Mouse (Mus musculus) adrenal gland, adult 18-20 months (tissue): ENCODE measurements around the gene Gm10320. TPM values are rescaled to one million over a fixed set of nuclear protein-coding genes. Genes with fewer than 3 reads are reported as not detected.

ENCODE experiments used
- DNase-seq, 2 experiments: peaks; one replicate each; pipeline ENCODE4 v3.0.0; 2021 to 2022; ENCODE audit warnings: low spot score in 2 of 2
- long read RNA-seq, 2 experiments: library from polyadenylated mRNA; stranded (forward); transcript quantifications; one replicate each; pipeline ENCODE4 v2.0.0; 2021
- total RNA-seq, 2 experiments: library from RNA; stranded (reverse); gene quantifications; 1 replicate in 1 of 2; 2 replicates in 1 of 2; pipeline ENCODE4 v1.2.3; 2021

The Gm10320 gene
- not detected for total RNA-seq
- long read RNA-seq, experiment 1: 0 reads
- long read RNA-seq, experiment 2: 0 reads

DNA sequence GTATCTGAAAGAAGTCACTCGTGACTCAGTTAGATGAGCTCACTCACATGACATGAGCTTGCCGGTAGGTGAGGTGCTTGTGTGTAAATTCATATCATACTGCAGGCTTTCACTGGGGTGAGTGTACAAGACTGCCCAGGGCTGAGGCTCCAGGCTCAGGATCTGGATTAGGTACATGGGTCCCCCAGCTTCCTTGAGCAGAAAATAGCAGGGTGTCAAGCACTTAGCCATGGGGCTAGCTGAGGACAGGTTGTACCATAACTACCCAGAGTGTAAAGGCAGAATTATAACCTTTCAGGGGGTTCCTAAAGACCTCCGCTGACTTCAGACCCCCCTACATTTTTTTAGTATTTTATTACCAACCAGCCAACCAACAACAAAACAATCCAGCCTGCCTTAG is at the start of gene Gm10320:
Gene Gm10320 (minus strand): TSS at position 93 of the 400 bp plus-strand sequence.
- DNase-seq: no peak

DNA sequence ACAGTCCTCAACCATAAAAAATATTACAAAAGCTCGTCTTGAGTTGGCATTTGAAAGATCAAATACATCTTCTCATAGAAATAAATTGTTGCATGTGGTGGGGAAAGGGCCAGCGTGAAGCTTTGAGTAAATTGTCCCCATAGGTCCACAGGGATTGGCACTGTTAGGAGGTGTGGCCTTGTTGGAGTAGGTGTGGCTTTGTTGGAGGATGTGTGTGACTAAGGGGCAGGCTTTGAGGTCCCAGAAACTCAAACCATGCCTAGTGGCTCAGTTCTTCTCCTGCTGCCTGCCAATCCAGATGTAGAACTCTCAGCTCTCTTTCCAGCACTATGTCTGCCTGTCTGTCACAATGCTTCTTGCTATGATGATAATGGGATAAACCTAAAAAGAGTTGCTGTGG is 49.8 kb upstream of the Gm10320 start:
- no peak for DNase-seq

DNA sequence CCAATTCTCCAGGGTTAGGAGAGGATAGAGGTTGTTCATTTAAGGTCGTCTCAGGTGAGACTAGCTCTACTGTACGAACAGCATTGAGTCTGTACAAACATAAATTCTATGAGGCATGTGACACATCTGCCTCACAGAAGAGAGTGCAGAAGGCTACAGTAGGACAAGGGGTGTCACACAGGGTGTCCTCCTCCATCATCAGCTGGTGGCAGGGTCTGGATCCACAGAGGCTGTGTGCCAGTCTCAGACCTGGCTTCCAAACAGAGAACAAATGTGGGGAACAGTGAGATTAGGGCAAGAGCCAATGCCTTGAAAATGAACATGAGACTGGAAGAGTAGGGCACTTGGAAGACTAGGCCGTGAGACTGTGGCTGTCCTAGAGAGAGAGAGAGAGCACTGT is 48.4 kb upstream of the Gm10320 start:
- no peak for DNase-seq

DNA sequence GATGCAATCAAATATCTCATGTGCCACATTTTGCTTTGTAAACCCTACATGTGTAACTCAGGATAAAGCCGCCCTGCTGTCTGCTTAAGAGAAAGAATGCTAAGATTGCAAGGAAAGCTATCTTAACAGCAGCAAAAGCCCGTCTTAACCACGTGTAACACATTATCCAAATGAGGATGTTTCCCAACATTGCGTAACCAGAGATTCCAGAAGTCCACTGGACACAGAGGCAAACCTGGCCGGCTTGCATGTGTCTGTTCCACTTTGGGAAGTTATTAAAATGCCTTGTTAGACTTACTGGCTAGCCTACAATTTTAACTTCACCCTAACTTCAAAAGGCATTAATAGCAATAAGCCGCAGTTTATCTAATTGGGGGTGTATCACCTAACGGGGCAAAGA is 47.5 kb upstream of the Gm10320 start:
- no peak for DNase-seq

DNA sequence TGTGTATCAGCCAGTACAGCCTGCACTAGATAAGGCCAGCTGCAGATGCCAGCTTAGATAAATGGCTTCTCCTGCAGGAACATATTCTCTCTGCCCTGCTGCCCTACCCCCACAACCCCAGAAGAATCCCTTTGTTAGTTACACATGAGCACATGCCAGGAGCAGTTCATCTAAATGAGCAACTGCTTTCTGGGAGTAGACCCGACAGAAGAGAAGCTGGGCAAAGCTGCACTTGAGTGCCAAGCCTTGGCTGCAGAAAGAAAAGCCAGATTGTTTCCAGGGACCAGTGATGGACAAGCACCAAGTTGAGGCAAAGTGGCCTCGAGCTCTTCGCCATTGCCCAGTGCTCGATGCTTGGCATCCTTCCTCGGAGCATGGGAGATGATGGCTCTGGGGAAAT is 46.8 kb upstream of the Gm10320 start:
- no peak for DNase-seq

DNA sequence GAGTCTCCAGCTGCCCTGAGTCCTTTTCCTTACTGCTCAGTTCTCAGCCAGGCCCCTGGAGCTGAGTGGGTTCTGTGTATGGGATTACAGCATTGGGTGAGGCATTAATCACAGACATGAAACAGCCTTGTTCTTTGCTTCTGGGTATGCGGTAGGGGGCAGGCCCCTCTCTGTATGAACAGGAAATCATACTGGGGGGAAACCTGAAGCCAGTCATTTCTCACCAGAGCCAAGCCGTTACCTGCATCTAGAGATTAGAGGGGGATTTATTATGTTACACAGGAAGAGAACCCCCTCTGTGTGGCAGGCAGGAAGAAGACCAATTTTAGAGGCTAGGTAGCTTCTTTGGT is 43.1 kb upstream of the Gm10320 start:
- no peak for DNase-seq

DNA sequence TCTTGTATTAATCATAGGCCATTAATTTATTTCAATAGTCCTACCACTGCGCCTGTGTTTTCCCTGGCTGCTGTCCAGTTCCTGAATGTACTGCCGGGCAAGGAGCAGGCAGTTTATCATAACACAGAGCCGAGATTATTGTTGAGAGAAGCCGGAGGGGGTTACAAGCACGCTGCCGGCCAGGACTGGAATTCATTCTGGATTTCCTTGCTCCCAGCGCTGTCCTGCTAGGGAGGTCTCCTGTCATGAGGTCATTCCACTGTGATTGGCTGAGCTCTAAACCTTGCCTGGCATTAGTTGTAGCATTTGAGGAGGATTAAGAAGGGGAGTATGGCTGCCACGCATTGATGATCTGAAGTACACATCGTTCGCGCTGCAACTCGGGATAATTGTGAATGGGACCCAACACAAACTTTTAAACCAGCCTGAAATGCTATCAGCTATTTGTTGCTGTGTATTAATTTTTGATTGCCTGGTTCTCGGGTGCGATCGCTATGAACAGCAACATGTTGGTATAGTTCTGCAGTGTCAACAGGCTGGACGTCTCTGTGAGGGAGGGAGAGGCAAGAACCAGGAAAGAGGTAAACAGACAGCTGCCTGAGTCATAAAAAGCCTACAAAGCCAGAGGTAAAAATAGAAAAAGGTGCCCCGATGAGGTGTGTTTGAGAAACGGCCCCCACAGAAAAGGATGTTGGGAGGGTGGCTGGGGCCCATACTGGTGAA is 42.5 kb upstream of the Gm10320 start:
- DNase-seq: peak; percentile 47 to 53

- DNase-seq: no peak
These were observed 41.6 kb upstream of the Gm10320 start for GRCm38 (mm10) chr13:98533415-98533814.

GRCm38 (mm10) chr13:98532699-98533375 is 41.0 kb upstream of the Gm10320 start:
- DNase-seq: no peak

GRCm38 (mm10) chr13:98531976-98532375 is 40.2 kb upstream of the Gm10320 start:
- DNase-seq: no peak

GRCm38 (mm10) chr13:98531306-98531705 is 39.5 kb upstream of the Gm10320 start:
- DNase-seq: no peak

GRCm38 (mm10) chr13:98523719-98524316 is 32.0 kb upstream of the Gm10320 start:
- DNase-seq: no peak

DNA sequence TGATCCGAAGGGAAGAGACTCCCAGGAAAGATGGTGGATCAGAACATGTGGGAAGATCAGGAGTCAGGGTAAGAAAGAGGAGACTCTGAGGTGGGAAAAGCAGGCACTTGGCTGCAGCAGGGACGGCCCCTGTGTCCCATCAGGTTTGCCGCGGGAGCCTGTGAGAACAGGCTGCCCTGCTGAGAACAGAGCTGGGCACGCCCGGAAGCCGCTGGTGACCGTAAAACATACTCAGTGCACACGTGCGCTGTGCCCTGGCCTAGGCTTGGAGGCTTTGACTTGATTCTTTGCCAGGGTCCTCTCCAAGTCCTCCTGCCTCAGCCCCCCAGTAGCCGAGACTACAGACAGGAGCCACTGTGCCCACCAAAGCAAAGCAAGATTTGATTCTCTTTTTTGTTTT is 26.5 kb upstream of the Gm10320 start:
- no peak for DNase-seq

GRCm38 (mm10) chr13:98517666-98518065 is 25.9 kb upstream of the Gm10320 start:
- DNase-seq: no peak

DNA sequence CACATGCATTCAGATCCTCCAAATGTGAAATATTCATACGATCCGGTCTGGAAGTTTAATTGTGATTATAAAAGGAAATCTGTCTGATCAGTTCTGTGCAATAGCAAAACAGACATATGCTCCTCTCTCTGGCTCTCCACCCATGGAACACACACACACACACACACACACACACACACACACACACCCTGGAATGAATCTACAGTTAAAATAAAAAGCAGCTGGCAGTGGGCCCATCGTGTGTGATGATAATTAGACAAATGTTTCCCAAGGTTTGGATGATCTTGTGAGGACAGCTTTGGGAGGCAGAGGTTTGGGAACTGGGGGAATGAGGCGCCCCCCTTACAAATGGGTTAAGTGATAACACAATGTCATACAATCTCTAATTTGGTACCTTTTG is 25.2 kb upstream of the Gm10320 start:
- DNase-seq: no peak

GRCm38 (mm10) chr13:98512066-98512465 is 20.3 kb upstream of the Gm10320 start:
- DNase-seq: no peak

- no peak for DNase-seq
These were observed 15.9 kb upstream of the Gm10320 start for GRCm38 (mm10) chr13:98507656-98508055.

GRCm38 (mm10) chr13:98506496-98506895 is 14.7 kb upstream of the Gm10320 start:
- DNase-seq: no peak

- no peak for DNase-seq
These were observed 14.2 kb upstream of the Gm10320 start for GRCm38 (mm10) chr13:98505989-98506388.

GRCm38 (mm10) chr13:98505489-98505857 is 13.7 kb upstream of the Gm10320 start:
- no peak for DNase-seq

- peak in 1 of 2 experiments; percentile 9 for DNase-seq
These were observed 13.1 kb upstream of the Gm10320 start for GRCm38 (mm10) chr13:98504661-98505488.
